Mouse (Mus musculus): ENCODE measurements around the gene Tmem41b.
"Not testable (repeated sequence)": the region's sequence is repeated elsewhere in the genome, so short reads cannot be mapped to it uniquely, and the experiment has no call there.

Tmem41b gene

DNA sequence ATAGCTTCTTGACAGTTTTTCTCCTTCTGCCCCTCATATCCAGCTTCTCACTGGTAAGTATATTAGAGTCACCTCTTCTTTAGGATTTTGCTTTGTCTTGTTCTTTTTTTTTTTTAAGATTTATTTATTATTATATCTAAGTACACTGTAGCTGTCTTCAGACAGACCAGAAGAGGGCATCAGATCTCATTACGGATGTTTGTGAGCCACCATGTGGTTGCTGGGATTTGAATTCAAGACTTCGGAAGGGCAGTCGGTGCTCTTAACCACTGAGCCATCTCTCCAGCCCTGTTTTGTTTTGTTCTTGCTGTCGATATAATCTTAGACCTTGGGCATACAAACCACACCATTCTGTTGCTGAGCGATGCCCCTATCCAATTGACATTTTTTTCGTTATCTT, at the start of gene Tmem41b:
Gene Tmem41b (minus strand): TSS at position 155 of the 400 bp plus-strand sequence.
- DNase-seq: peak; percentile 14

DNA sequence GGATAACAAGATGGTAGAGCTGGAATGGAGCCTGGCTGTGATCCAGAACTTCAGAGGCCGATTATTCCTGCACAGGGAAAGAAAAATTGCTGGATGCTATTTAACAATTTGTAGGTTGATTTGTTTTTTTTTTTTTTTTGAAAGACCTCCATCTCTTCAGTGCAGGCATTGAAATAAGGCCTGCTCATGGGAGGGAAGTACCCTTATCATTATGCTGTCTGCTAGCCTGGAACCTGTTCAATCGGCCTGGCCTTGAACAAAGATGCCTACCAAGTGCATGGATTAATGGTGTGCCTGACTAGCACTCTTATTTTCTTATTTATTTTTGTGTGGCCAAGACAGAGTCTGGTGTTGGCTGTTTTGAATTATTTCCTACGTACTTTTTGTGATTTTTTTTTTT, 43.6 kb upstream of the Tmem41b start:
- DNase-seq: no peak

DNA sequence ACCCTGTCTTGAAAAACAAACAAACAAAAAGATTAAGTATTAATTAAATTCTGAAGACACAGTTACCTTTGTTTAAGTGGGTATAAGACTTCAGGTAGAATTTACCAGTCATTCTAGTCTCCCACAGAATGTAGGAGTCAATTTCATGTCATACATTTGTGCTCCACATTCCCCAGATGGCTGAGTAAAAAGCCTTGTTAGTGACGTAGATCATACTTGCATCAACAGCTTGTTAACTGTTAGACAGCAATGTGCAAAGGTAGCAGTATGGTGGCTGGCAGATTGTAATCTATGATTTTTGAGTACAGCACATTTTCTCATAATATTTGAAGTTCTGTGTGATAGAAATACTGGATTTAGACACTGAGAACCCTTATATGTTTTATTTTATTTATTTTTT, 42.1 kb upstream of the Tmem41b start:
- DNase-seq: no peak

DNA sequence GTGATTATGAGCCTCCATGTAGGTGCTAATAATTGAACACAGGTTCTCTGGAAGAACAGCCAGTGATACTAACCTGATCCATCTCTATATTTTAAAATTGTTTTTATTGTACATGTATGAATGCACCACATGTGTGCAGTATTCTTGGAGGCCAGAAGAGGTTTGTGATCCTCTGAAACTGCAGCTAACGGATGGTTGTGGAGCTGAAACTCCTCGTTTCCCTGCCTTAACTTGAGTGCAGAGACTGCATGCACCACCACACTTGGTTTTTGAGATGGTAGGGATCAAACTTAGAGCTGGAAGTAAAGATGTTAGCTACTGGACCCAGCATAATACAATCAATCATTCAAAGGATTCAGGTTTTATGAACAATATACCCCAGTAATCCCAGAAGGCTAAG, 39.9 kb upstream of the Tmem41b start:
- no peak for DNase-seq

DNA sequence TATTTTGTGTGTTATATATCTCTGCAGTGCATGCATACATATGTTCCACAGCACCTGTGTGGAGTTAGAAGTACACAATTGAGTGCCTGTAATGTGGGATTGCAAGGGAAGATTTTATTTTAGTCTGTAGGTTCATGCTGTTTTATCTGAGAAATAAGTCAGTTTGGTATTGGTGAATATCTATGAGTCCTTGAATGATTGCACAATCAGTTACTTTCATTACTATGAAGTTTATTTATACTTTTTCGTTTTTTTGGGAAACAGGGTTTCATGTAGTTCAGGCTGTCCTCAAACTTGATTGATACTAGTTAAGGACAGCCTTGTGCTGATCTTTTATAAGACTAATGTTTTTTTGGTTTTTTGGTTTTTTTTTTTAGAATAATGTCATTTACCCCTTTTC, 36.8 kb upstream of the Tmem41b start:
- DNase-seq: no peak

DNA sequence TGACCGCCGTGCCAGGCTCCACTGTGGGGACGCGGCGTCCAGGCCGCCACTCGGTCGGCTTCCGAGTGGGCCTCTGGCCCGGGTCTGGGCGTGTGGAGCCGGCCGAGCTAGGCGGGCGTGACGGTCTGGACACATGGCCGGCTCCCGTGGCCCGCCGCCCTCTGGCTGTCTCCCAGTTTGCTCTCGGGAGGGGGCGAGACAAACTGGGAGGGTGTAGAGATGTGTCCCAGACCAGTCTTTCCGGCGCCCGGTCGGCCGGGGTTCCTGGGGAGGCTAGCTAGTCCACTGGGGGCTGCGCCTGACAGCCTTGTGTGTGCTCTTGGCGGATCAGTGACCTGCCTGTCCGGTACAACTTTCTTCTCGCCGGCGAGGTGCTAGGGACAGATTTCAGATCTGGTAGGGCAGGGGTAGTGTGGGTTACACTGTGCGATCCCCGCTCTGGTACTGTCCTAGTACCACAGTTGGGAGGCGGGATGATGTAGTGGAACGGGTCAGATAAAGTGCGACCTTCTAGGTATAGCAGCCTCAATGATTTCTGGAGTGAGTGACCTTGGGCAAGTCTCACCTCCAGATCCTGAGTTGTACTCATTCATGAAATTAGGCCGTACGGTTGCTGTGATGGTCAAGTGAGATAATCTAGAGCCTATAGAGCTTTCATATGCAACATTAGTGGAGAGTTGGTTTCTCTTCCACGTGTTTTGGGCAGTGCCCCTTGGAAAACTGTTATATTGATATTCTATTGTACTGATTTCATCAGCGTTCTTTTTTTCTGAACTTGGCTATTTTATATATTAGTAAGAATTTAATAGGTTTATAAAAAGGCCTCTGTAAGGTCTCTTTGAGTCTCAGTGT, 32.1 kb upstream of the Tmem41b start:
- peak; percentile 50 for DNase-seq

DNA sequence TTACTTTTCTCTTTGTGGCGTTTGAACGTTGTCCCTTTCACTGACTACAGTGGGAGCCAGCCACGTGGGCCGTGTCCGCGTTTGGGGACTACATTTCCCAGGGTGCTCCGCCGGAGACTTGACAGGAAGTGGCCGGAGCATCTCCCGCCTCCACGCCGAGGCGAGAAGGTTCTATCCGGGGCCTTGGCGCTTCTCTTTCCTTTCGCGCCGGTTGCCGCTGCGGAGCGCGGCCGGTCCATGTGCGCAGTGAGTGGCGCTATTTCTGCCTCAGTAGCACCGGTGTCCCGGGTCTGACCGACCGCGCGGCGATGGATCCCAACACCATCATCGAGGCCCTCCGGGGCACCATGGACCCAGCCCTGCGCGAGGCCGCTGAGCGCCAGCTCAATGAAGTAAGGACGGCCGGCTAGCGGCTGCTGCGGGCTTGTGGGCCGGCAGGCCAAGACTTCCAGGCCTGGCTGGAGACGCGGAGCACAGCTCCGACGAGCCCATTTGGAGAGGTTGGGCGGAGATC, 31.4 kb upstream of the Tmem41b start, which contains the start of gene Ipo7:
Gene Ipo7 (plus strand): TSS at position 158 of the 514 bp plus-strand sequence.
- DNase-seq: peak; percentile 90

DNA sequence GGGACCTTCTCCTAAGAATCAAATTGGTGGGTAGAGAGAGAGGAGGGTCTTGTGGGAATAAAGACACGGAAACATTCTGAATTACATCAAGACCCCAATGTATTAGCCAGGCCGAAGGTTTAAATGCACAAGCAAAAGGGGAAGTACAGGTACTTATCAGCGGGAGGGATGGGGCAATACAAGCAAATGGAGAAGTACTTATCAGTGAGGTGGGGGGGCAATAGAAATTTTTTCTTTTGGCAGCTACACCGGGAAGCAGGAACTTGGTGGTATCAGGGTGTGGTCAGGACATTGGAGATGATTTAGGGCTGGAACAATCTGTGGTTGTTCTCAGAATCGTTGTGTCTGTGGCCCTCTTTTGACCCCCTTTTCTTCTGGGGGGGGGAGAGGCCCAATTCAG, 27.5 kb upstream of the Tmem41b start:
- no peak for DNase-seq

DNA sequence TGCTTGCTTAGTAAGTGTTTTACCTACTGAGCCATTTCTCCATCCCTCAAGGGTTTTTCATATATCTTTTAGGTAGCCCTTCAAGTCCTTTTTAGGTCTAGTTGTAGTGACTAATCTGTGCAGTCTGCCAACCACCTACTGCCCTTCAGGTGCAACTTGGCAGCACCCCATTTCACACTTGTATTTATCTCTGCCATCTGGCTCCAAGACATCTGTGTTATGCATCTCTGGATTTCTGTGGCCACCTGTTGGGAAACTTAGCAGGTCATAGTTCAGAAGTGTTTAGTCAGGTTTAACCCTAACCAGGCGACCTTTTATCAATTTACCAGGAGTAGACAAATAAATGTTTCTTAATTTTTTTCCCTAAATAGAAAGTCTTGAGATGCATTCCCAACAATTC, 24.7 kb upstream of the Tmem41b start:
- DNase-seq: no peak

DNA sequence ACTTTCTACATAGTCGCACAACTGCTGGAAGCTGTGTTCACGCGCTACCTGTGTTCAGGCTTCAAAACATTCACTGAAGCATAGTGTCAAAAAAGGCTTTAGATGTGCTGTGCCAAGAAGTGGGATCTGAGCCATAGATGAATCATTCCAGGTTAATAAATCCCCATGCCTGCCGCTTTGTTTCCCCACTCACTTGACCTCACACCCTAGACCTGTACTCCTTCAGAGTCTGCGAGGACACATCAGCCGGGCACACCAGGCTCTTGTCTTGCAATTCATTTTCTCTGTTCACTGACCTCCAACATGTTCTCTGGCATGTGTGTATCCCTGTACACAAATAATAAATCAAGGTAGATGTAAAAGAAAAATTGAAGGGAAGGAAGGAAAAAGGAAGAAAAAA, 22.4 kb upstream of the Tmem41b start:
- DNase-seq: no peak

DNA sequence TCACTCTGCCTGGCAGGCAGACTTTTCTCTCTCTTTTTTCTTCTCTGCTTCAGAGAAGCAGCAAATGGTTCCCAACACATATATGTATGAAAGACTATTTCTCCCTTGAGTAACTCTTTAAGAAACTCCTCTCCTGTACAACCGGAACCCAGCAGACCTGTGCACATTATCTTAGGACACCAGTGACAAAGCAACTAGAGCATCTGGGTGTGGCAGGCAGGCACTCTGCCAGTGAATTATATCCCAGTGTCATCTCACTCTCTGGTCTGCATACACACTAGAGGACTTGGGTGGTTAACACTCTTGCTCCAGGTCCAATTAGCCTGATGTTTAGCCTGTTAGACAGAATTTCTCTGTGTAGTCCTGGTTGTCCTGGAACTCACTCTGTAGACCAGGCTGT, 21.8 kb upstream of the Tmem41b start:
- DNase-seq: no peak

DNA sequence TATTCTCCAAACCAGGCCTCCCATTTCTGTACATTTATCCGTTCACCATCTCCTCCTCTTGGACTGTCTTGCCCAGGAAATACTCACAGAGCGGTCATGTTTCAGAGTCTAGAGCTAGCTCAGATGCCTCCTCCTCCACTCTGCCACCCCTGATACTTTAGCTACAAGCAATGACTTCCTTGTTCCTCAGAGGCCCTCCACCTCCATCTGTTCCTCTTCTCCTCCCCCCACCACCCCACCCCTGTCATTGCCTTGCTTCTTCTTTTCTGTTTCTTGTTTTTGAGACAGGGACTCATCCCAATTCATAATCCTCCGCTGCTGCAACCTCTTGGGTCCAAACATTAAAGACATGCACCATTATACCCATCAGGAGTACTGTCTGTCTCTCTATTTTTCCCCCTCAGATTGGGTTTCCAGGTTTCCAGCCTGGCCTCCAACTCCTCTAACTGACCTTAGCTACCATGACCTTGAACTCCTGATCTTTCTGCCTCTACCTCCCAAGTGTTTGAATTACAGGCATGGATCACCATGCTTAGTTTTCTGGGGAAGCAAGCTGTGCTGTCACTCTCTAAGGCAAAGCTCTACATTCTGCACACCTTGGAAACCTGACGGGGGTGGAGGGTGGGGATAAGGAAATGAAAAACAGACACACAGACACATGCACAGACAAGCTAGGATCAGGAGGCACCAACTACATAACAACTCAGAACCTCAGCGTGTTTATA, 19.9 kb upstream of the Tmem41b start:
- DNase-seq: no peak

DNA sequence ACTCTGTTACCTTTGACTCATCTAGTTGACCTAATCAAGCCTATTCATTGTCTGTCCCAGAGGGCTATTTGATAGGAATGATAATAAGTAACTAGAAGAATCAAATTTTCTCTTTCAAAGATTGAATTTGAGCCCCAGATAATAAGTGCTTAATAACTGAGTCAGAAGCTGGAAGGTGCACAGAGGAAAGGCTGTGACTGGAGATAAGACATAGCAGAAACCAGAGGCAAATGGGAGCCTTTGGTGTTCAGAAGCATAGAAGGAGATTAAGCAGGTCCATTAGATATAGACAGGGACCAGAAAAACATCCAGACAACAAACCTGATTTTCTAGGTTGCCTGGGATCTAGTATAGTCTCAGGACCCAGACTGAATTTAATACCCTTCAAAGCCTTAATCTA, 19.2 kb upstream of the Tmem41b start:
- no peak for DNase-seq

DNA sequence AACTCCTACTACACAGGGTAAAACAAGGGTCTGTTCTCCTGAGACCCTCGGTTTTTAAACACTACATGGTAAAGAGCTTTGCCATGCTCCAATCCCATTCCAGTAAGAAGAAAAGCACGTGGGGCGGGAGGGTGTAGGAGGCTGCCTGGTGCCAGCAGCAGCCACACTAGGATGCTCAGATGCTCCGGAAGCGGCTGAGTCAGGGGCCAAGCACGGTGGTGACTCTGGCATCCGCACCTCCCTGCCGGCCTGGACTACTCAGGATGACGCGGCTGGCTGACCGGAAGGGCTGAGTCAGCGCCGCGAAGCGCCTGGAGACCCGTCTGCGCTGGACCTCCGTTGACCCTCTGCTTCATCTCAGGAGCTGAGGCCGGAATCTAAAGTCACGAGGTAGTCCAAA, 16.2 kb upstream of the Tmem41b start:
- no peak for DNase-seq

DNA sequence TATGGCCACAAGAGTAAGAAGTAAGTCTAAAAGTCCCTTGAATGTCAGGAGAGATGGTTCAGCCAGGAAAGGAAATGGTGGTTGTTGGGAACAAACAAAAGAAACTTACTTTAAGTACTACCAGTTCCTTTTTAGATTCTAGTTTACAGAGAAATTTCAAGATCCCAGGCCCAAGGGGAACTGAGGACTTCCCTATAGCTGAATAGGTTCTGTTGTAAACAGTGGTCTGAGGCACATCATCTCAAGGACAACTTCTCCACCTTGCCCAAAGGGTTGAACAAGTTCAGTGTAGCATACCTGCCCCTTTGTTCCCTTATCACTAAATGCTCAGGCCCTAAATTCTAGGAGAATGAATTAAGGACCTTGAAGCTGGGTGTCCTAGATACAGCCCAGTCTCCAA, 15.4 kb upstream of the Tmem41b start:
- DNase-seq: no peak

DNA sequence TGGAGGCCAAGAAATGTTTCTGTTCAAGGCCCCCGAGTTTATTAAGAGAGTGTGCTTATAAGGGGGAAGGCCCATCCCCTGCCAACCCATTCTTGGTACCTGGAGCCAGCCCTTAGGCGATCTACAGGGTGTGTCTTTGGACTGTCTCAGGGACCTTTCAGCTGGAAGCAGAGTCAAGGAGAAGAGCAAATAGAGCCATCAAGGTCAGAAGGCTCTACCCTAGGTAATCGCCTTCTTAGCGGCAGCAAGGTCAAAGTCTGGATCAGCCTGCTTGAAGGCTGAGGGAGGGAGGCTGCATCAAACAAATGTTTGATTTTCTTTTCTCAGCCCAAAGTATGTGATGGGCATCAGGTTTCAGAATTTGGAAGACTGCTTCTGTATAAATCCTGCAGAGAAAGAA, 11.7 kb upstream of the Tmem41b start:
- no peak for DNase-seq

DNA sequence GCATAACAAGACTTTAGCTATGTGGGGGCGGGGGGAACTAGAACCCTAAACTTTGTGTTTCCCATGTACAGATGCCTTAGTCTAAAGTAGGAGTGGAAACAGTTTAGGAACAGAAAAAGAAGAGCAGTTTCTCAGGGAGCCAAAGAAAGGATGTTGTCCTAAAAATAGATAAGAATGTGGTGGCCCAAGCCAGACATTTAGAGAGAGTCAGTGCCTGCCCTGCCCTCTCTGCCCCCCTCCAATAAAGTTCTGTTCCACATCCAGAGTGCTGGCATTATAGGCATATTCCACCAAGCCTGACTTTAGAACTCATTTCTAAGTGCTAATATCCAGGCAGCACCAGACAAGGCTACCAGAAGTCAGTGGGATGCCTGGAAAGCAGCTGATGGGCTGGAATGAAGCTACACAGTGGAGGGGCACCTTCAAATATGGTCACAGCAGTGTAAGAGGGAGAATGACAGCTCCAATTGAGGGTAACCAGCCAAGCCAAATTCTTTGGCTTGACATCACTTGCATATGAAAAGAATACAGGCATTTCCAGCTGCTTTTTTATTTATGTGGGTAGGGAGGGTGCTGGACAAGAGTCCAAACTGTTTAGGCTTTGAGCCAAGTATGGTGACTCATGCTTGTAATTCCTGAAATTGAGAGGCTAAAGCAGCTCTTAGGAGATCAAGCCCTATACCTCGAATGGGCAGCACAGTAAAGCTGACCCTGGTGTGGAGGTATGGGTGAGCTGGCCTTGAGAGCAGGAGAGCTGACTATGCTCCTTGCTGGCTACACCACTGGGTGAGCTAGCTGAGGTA, 6.6 kb upstream of the Tmem41b start:
- no peak for DNase-seq

DNA sequence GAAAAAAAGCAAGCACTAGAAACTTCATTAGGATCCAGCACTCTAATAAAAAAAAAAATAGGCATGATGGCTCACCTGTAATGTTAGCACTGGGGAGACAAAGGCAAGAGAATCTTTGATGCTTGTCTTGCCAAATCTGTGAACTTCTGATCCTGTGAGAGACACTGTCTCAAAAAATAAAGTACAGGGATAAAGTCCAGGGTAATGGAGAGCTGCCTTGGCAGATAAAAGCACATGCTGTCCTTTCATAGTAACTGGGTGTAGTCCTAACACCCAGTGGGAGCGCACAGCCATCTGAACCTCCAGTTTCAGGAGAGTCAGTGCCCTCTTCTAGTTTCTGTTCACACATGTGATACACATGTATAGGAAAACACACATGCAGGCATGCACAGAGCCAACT, 4.6 kb upstream of the Tmem41b start:
- no peak for DNase-seq

DNA sequence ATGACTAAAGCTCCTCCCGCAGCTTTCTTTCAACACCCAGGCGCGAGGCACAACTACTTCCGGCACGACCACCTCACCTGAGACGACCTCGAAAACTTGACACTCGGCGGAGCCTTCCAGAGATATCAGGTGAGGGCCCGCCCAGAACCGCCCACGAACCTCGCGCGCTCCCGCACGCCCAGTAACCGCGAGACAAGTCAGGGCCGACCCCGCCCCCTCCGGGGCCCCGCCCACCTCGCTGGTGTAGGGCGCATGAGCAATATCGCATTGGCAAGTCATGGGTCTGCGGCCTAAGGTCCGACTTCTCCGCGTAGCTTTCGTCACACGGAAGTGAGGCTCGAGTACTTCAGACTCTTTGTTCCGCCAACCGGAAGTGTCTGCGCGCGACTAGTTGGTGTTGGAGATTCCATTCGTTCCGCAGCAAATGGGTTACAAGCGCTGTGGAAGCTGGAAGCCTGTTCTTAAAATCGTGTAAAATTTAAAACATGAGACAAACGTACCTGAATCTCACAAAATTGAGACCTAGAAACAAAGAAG, 528 bp downstream of the Tmem41b start:
- peak; percentile 99 for DNase-seq

DNA sequence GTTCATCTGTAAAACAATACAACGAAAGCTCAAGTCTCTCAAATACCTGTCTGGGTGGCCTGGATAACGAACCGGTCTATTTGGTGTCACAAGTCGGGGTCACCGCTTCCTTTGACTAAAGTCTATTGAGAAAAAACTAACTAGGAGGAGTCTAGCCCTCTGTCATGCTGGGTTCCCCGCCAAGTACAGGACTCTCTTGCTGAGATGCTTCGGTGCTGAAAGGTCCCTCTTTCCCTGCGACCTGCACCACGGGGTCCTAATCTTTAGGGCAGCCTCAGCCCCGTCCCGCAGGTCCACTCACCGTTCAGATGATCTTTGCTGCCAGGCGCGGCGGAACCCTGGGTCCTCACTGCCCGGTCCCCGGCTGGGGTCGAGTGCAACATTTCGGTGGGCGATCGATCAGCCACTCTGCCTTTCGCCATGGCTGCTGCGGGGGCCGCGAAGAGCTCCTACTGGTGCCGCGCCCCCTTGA, 1.0 kb downstream of the Tmem41b start:
- DNase-seq: no peak

DNA sequence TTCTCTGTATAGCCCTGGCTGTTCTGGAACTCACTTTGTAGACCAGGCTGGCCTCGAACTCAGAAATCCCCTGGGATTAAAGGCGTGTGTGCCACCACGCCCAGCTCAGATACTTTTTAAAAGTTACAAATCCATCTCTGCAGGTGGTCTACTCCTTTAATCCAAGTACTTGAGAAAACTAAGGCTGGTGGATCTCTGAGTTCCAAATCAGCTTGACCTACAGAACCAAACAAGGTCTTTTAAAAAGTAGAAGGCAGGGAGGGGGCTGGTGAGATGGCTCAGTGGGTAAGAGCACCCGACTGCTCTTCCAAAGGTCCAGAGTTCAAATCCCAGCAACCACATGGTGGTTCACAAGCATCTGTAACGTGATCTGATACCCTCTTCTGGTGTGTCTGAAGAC, 2.1 kb downstream of the Tmem41b start:
- DNase-seq: not testable (repeated sequence)

DNA sequence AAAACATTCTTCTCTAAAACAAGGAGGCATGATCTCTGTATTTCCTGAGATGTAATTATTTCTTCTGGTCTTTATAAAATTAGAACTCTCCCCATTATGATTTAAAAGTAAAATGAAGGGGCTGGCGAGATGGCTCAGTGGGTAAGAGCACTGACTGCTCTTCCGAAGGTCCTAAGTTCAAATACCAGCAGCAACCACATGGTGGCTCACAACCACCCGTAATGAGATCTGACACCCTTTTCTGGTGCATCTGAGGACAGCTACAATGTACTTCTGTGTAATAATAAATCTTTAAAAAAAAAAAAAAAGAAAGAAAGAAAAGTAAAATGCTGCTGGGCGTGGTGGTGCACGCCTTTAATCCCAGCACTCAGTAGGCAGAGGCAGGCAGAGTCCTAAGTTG, 9.6 kb downstream of the Tmem41b start:
- DNase-seq: peak; percentile 36

Data from thymus, postnatal 25 days (tissue).